Mouse (Mus musculus) forebrain, embryonic 16.5 days (tissue): ENCODE data around the gene Orc5. TPM values are rescaled to one million over a fixed set of nuclear protein-coding genes. Genes with fewer than 3 reads are reported as not detected.

ENCODE experiments used
- ATAC-seq: fragments of 200-750 bp; cut with Nextera tagmentation; 2 replicates; pipeline ENCODE4 v1.8.0; 2017; ENCODE audit warnings: mild to moderate bottlenecking, moderate library complexity
- H3K27ac ChIP-seq: fragments of 300-500 bp; sonication (generic); 2 replicates; pipeline ENCODE4 v1.5.1; 2014; ENCODE audit warnings: low read length, control low read depth
- H3K27me3 ChIP-seq: fragments of 300-500 bp; sonication (generic); replicated peaks from 2 replicates; pipeline ENCODE4 v1.6.1; 2014; ENCODE audit warnings: low read length; ENCODE audit not compliant: control insufficient read depth, insufficient read depth
- H3K36me3 ChIP-seq: fragments of 300-500 bp; sonication (generic); 2 replicates; pipeline ENCODE4 v1.6.1; 2014; ENCODE audit not compliant: control insufficient read depth, insufficient read depth
- H3K4me1 ChIP-seq: fragments of 300-500 bp; sonication (generic); replicated peaks from 2 replicates; pipeline ENCODE4 v1.6.1; 2014; ENCODE audit warnings: low read length; ENCODE audit not compliant: control insufficient read depth, insufficient read depth
- H3K4me2 ChIP-seq: fragments of 300-500 bp; sonication (generic); 2 replicates; pipeline ENCODE4 v1.6.1; 2014; ENCODE audit warnings: mild to moderate bottlenecking, low read length, control low read depth
- H3K4me3 ChIP-seq: fragments of 300-500 bp; sonication (generic); replicated peaks from 2 replicates; pipeline ENCODE4 v1.5.1; 2014; ENCODE audit warnings: mild to moderate bottlenecking, low read length, control low read depth
- H3K9ac ChIP-seq: fragments of 300-500 bp; sonication (generic); replicated peaks from 2 replicates; pipeline ENCODE4 v1.6.1; 2014; ENCODE audit warnings: low read depth, low read length, control low read depth
- H3K9me3 ChIP-seq: fragments of 300-500 bp; sonication (generic); 2 replicates; pipeline ENCODE4 v1.6.1; 2016; ENCODE audit warnings: low read length; ENCODE audit not compliant: control insufficient read depth
- WGBS: fragments of 180-500 bp; shearing (Covaris S2); extraction: QIAGEN DNeasy Blood & Tissue Kit; methylation state at CpG from one replicate; pipeline ENCODE4 v1.1.7; 2014; 5-methylcytosine and 5-hydroxymethylcytosine counted together
- polyA plus RNA-seq: library from polyadenylated mRNA; unstranded; fragments of >200 nt; fragmentation: Nextera tagmentation; extraction: Ambion mirVana; gene quantifications from 2 replicates; pipeline ENCODE4 v1.2.1, GENCODE M21; 2015

Orc5 gene
- polyA plus RNA-seq, 1 experiment from 2014 or later = 39.9 TPM

DNA sequence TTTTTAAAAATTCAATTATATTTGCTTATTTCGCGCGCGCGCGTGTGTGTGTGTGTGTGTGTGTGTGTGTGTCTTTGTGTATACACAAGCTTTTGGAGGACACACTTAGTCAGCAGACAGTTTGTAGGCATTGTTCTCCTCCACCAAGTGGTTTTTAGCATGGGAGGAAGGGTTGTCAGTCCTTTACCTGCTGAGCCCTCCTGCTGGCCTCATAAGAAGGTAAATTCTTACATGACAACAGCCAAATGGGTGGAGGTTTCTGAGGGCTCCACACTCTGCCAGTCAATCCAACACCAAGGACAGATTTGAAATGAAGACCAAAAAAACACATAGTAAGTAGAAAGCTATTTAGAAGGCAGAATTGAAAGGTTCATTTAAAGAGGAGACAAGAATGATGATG lies 22.7 kb upstream of the Orc5 start:
- H3K4me1 ChIP-seq = no peaks in the 10 kb centered on the region; the same call in 1 of the 2 replicates
- H3K27ac ChIP-seq = no peak overlapping the region
- no peak overlapping the region for H3K4me2 ChIP-seq
- H3K9me3 ChIP-seq = no peaks in the 10 kb centered on the region
- 97% methylated on average over 6 of the region's 6 CpGs for WGBS
- H3K4me3 ChIP-seq = no peak overlapping the region
- no peak overlapping the region for H3K9ac ChIP-seq
- no peaks in the 10 kb centered on the region for H3K36me3 ChIP-seq
- H3K27me3 ChIP-seq = no peaks in the 10 kb centered on the region
- no peak for ATAC-seq

DNA sequence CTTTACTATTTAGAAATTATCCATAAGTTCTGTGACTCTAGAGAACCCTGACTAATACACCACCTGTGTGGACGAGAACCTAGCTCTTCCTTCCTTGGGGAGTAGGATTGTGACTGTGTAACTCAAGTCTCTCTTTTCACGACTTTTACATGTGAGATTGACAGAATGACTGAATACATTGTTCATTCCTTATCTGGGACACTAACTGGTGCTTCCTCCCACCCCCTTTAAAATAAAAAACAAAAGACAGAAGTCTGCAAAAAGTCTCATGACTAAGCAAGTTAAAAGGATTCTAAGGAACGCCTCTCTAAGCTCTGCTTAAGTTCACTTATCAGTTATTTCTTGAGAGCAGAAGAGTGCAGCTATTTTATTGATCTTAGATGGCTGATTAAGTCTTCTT lies 22.2 kb upstream of the Orc5 start:
- H3K27ac ChIP-seq = no peak overlapping the region
- H3K27me3 ChIP-seq = no peaks in the 10 kb centered on the region
- no peak for ATAC-seq
- H3K9ac ChIP-seq = no peak overlapping the region
- no peaks in the 10 kb centered on the region; the same call in 1 of the 2 replicates for H3K4me1 ChIP-seq
- WGBS = 84% methylated on average over 3 of the region's 3 CpGs
- no peaks in the 10 kb centered on the region for H3K36me3 ChIP-seq
- no peaks in the 10 kb centered on the region for H3K9me3 ChIP-seq
- H3K4me2 ChIP-seq = no peak overlapping the region
- H3K4me3 ChIP-seq = no peak overlapping the region

DNA sequence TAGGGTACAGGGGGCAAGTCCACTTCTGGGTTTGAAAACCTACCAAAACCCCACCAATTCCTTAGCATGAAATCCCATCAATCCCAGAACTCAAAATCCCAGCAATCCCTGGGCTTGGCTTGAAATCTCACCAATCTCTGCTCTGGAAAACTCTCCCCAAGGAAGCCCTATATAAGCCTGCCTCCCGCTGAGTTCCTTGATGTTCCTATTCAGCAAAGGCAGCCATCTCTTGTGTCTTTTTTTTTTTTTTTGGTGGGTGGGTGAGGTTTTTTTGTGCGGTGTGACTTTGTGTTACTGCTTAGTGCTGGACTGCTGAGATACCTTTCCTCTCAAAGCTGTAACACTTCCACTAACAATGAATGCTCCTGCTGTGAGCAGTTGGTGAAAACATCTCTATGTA lies 15.5 kb upstream of the Orc5 start:
- Histone ChIP-seq H3K4me3 (no peak overlapping the region), H3K4me1 (no peaks in the 10 kb centered on the region), H3K4me2 (no peak overlapping the region), H3K9me3 (0 out of 2 replicates have a peak, but pooled peaks cover 3% of the 10 kb centered on the region), H3K9ac (no peak overlapping the region), H3K27me3 (no peaks in the 10 kb centered on the region), H3K36me3 (no peaks in the 10 kb centered on the region), H3K27ac (no peak overlapping the region)
- 75% methylated on average over 2 of the region's 2 CpGs for WGBS
- ATAC-seq = no peak

GRCm38 (mm10) chr5:22559801-22560200 lies 9.6 kb upstream of the Orc5 start:
- 93% methylated on average over 2 of the region's 2 CpGs for WGBS
- no peaks in the 10 kb centered on the region for H3K4me1 ChIP-seq
- H3K27ac ChIP-seq = no peak overlapping the region
- no peaks in the 10 kb centered on the region for H3K27me3 ChIP-seq
- H3K9ac ChIP-seq = no peak overlapping the region
- ATAC-seq = no peak
- H3K9me3 ChIP-seq = 0 out of 2 replicates have a peak, but pooled peaks cover 3% of the 10 kb centered on the region
- no peak overlapping the region for H3K4me2 ChIP-seq
- no peak overlapping the region for H3K4me3 ChIP-seq
- H3K36me3 ChIP-seq = no peaks in the 10 kb centered on the region

DNA sequence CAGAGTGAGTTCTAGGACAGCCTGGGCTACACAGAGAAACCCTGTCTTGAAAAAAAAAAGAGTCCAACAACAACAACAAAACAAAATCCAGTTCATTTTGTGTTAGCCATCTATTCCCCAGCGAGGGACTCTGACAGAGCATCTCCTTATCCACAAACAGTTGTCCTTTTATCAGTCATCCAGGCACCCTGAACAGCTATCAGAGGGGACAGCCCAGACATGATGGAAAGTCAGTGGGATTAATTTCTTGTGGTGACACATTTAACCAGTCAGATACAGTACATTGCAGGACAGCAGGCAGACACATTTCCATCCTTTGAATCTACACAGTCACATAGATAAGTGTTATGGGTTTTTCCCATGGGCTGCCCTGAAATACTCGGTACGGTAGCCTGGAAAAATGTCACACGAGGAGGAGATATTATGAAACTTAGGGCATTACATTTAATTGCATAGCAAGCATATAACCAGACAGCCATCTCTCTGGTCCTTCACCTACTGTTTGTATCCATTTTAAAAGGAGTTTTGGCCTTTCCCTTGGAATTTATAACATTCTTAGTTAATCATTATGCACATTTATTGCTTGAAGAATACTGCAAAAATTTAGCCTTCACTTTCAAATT lies 7.4 kb upstream of the Orc5 start:
- Histone ChIP-seq H3K27me3 (no peaks in the 10 kb centered on the region), H3K4me2 (no peak overlapping the region), H3K36me3 (no peaks in the 10 kb centered on the region), H3K4me1 (no peaks in the 10 kb centered on the region), H3K27ac (no peak overlapping the region), H3K4me3 (no peak overlapping the region), H3K9ac (no peak overlapping the region), H3K9me3 (0 out of 2 replicates have a peak, but pooled peaks cover 3% of the 10 kb centered on the region)
- no peak for ATAC-seq
- WGBS = 92% methylated on average over 4 of the region's 4 CpGs

GRCm38 (mm10) chr5:22556713-22557112 lies 6.5 kb upstream of the Orc5 start:
- Histone ChIP-seq H3K27ac (no peak overlapping the region), H3K36me3 (no peaks in the 10 kb centered on the region), H3K4me2 (no peak overlapping the region), H3K9me3 (0 out of 2 replicates have a peak, but pooled peaks cover 2% of the 10 kb centered on the region), H3K9ac (no peak overlapping the region), H3K4me1 (no peaks in the 10 kb centered on the region), H3K4me3 (no peak overlapping the region), H3K27me3 (no peaks in the 10 kb centered on the region)
- no peak for ATAC-seq
- WGBS = 85% methylated on average over 4 of the region's 4 CpGs

DNA sequence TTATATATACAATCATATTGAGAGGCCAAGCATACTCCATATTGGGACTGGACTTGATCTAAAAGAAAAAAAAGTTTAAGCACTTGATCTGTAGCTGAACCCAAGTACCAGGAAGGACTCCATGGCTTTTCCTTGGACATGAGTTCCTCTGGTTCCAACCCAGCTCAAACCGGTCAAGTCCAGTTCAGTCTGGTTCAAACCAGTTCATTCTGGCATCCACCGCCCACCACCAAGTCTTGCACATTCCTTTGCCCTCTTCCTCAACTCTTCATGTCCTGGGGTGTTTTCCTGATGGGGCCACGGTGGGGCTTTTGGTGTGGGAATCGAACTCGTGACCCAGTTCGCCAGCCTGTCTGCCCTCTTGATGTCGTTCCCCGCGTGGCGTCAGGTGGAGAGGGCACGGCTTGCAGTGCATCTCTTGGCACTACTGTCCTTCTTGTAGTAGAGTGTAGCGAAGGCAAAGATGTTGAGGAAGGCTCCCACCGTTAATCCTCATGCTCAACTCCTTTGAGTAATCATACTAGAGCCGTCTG lies 2.1 kb upstream of the Orc5 start:
- no peak for ATAC-seq
- no peak overlapping the region for H3K9ac ChIP-seq
- no peak overlapping the region for H3K27ac ChIP-seq
- H3K4me3 ChIP-seq = no peak overlapping the region
- no peak overlapping the region for H3K4me2 ChIP-seq
- peaks cover 6% of the 10 kb centered on the region for H3K4me1 ChIP-seq
- no peaks in the 10 kb centered on the region for H3K36me3 ChIP-seq
- H3K27me3 ChIP-seq = no peaks in the 10 kb centered on the region
- no peaks in the 10 kb centered on the region for H3K9me3 ChIP-seq
- 94% methylated on average over 14 of the region's 14 CpGs for WGBS

- Histone ChIP-seq H3K9ac (peak overlapping the region; percentile 74), H3K27ac (peak overlapping the region; percentile 81), H3K4me2 (peak overlapping the region; percentile 93), H3K27me3 (no peaks in the 10 kb centered on the region), H3K4me3 (peak overlapping the region; percentile 69), H3K9me3 (no peaks in the 10 kb centered on the region), H3K36me3 (peaks cover 10% of the 10 kb centered on the region), H3K4me1 (peaks cover 6% of the 10 kb centered on the region)
- 8% methylated on average over 11 of the region's 11 CpGs for WGBS
- ATAC-seq = no peak
These were observed 730 bp downstream of the Orc5 start for GRCm38 (mm10) chr5:22549366-22550032.

DNA sequence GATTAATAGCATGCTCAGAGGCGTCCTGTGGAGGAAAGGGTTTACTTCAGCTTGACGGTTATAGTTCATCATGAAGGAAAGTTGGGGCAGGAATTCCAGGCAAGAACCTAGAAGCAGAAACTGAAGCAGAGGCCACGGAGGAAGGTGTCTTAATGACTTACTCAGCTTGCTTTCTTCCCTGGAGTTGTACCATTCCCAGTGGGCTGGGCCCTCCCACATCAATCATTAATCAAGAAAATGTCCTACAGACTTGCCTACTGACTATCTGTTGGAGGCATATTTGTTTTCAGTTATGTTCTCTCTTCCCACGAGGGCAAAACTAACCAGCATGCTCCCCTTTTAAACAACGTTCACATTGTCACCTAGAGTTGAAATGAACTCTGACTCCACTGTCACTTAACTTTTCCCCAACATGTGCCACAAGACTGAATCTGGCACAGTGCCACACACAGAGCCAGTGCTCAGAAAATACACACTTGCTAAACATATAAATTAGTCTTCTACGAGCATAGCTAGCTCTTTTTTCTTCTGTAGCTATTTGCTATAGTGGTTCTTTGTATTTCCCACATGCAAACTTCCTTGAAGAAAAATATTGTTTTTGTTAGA lies 1.6 kb downstream of the Orc5 start:
- Histone ChIP-seq H3K4me3 (no peak overlapping the region), H3K27ac (no peak overlapping the region), H3K36me3 (peaks cover 10% of the 10 kb centered on the region), H3K9me3 (no peaks in the 10 kb centered on the region), H3K4me2 (no peak overlapping the region), H3K27me3 (no peaks in the 10 kb centered on the region), H3K9ac (no peak overlapping the region), H3K4me1 (peaks cover 6% of the 10 kb centered on the region)
- 76% methylated on average over 6 of the region's 6 CpGs for WGBS
- no peak for ATAC-seq
